Comparison of ENCODE assay signal across 11 mouse cellular contexts in the genomic region with DNA sequence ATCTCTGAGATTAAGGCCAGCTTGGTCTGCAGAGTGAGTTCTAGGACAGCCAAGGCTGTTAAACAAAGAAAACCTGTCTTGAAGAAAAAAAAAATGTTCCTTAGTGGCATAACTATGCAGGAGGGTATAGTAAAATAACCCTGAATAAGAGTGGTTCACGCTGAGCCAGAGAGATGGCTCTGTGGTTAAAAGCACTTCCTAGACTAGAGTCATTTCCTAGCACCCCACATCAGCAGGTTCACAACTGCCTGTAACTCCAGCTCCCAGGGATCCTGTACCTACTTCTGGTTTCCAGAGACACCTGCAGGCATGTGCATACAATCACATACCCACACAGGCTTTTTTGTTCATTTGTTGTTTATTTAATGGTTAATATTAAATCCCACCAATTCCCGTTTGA. TPM values are rescaled to one million over a fixed set of nuclear protein-coding genes. Genes with fewer than 3 reads are reported as not detected.
A peak's percentile ranks its signal among the peaks of the same experiment; 100 is the strongest.
DNase-seq lines count a peak whose midpoint lies in the region; ATAC-seq and TF ChIP-seq lines count a peak whose summit lies in the region.
"Had no signal": no experiment of that assay in that cellular context is flagged by ENCODE, and none has a peak within 500 bp of the region (broad histone marks: within the 10 kb centered on the region; RNA-seq: fewer than 3 reads in every experiment).

No protein-coding gene starts in this region.

- 80% methylated on average over 2 of the region's 2 CpGs for WGBS in heart, embryonic 14.5 days
- 33% methylated on average over 2 of the region's 2 CpGs for WGBS in liver, postnatal 0 days (ENCODE audit: insufficient replicate concordance)
- 51% methylated on average over 2 of the region's 2 CpGs for WGBS in lung, postnatal 0 days

- H3K4me2 ChIP-seq in heart, embryonic 14.5 days (ENCODE audit: low read length) = peak overlapping the region; percentile 87; the same call in 1 of the 2 replicates
- no peak overlapping the region; the same call in 1 of the 2 replicates for H3K4me2 ChIP-seq in liver, postnatal 0 days (ENCODE audit: low read depth, low read length)
- no peak overlapping the region for H3K4me2 ChIP-seq in lung, postnatal 0 days (replicated peaks; ENCODE audit: low read depth, low read length)

- TF ChIP-seq POLR2A in testis, adult 2 months (IDR thresholded peaks at IDR 0.05; ENCODE audit: control insufficient read depth, low read depth, low read length) = no peak

- H3K4me3 ChIP-seq in heart, embryonic 14.5 days (ENCODE audit: control insufficient read depth in 1 of 2, insufficient read depth in 1 of 2, low read depth in 1 of 2, low read length in 2 of 2) = no peak overlapping the region
- peak overlapping the region; percentile 41; the same call in 1 of the 2 replicates for H3K4me3 ChIP-seq in testis, adult 2 months (ENCODE audit: control insufficient read depth, low read depth, low read length)
- no peak overlapping the region for H3K4me3 ChIP-seq in liver, postnatal 0 days (ENCODE audit: low read depth, low read length)
- no peak overlapping the region for H3K4me3 ChIP-seq in lung, postnatal 0 days (ENCODE audit: low read depth, low read length)

- H3K4me1 ChIP-seq in heart, embryonic 14.5 days (ENCODE audit: control insufficient read depth in 2 of 2, insufficient read depth in 2 of 2, low read length in 2 of 2) = peaks cover 0 to 26% of the 10 kb centered on the region in 2 experiments; a peak in 3 of 4 replicates
- peaks cover 6% of the 10 kb centered on the region; the same call in 1 of the 2 replicates for H3K4me1 ChIP-seq in testis, adult 2 months (ENCODE audit: control insufficient read depth, insufficient read depth, low read length)
- H3K4me1 ChIP-seq in liver, postnatal 0 days (ENCODE audit: insufficient read depth) = peaks cover 21% of the 10 kb centered on the region
- peaks cover 7% of the 10 kb centered on the region; the same call in 1 of the 2 replicates for H3K4me1 ChIP-seq in lung, postnatal 0 days (ENCODE audit: insufficient read depth, low read depth, low read length)

- H3K9ac ChIP-seq in heart, embryonic 14.5 days (ENCODE audit: low read length) = 0 out of 2 replicates have a peak overlapping the region, but pooled peaks have one; percentile 34
- no peak overlapping the region for H3K9ac ChIP-seq in liver, postnatal 0 days (replicated peaks)
- no peak overlapping the region for H3K9ac ChIP-seq in lung, postnatal 0 days (replicated peaks; ENCODE audit: low read depth)
- H3K9ac ChIP-seq: heart, embryonic 12.5 days had no signal

- H3K36me3 ChIP-seq in heart, embryonic 14.5 days (ENCODE audit: control insufficient read depth, insufficient read depth, low read length) = no peaks in the 10 kb centered on the region
- no peaks in the 10 kb centered on the region for H3K36me3 ChIP-seq in testis, adult 2 months (ENCODE audit: control insufficient read depth, insufficient read depth, low read length)
- no peaks in the 10 kb centered on the region for H3K36me3 ChIP-seq in liver, postnatal 0 days (replicated peaks; ENCODE audit: insufficient read depth, low read length)
- H3K36me3 ChIP-seq in lung, postnatal 0 days (ENCODE audit: insufficient read depth, low read length) = no peaks in the 10 kb centered on the region

- no peak for DNase-seq in heart, adult 9 months (ENCODE audit: low spot score in 2 of 2)
- no peak for DNase-seq in testis, postnatal 10 days (ENCODE audit: low spot score)
- DNase-seq in liver, postnatal 0 days = no peak
- no peak for DNase-seq in cerebellum, postnatal 10 days
- DNase-seq in lung, postnatal 0 days (ENCODE audit: low spot score) = no peak
- no peak for DNase-seq in right cerebral cortex, postnatal 10 days (ENCODE audit: low spot score in 2 of 2)
- DNase-seq: kidney, postnatal 36 days; lung, postnatal 4 days had no signal

- no peak overlapping the region for H3K27ac ChIP-seq in heart, embryonic 14.5 days (replicated peaks in 1 of 2; ENCODE audit: control insufficient read depth in 1 of 2, insufficient read depth in 1 of 2, low read depth in 2 of 2, low read length in 2 of 2)
- H3K27ac ChIP-seq in testis, adult 2 months (ENCODE audit: control insufficient read depth, insufficient read depth, low read depth, low read length) = no peak overlapping the region
- no peak overlapping the region for H3K27ac ChIP-seq in liver, postnatal 0 days (ENCODE audit: low read depth)
- no peak overlapping the region for H3K27ac ChIP-seq in lung, postnatal 0 days (ENCODE audit: low read length)

- H3K27me3 ChIP-seq in heart, embryonic 14.5 days (ENCODE audit: control insufficient read depth, insufficient read depth, low read length) = no peaks in the 10 kb centered on the region
- no peaks in the 10 kb centered on the region for H3K27me3 ChIP-seq in testis, adult 2 months (ENCODE audit: control insufficient read depth, insufficient read depth, low read length)
- H3K27me3 ChIP-seq in liver, postnatal 0 days (ENCODE audit: insufficient read depth, low read length) = no peaks in the 10 kb centered on the region
- H3K27me3 ChIP-seq in lung, postnatal 0 days (replicated peaks; ENCODE audit: insufficient read depth, low read length) = no peaks in the 10 kb centered on the region
- H3K27me3 ChIP-seq: heart, embryonic 12.5 days had no signal

- TF ChIP-seq CTCF in testis, adult 2 months (IDR thresholded peaks at IDR 0.05; ENCODE audit: control insufficient read depth, insufficient read depth, insufficient replicate concordance, low read depth, low read length) = no peak
- peak; percentile 25; the same call in 1 of the 2 replicates for TF ChIP-seq CTCF in liver, postnatal 0 days (IDR thresholded peaks at IDR 0.05; ENCODE audit: low read depth)
- no peak for TF ChIP-seq CTCF in lung, postnatal 0 days (IDR thresholded peaks at IDR 0.05)

- TF ChIP-seq EP300 in liver, postnatal 0 days (IDR thresholded peaks at IDR 0.05; ENCODE audit: low read depth) = no peak
- no peak for TF ChIP-seq EP300 in lung, postnatal 0 days (IDR thresholded peaks at IDR 0.05)

- ATAC-seq in heart, embryonic 14.5 days (ENCODE audit: insufficient number of reproducible peaks, insufficient read depth, low FRiP score, low read depth) = no peak
- ATAC-seq in liver, postnatal 0 days = no peak
- ATAC-seq in lung, postnatal 0 days = no peak

- H3K9me3 ChIP-seq in heart, embryonic 14.5 days (ENCODE audit: control insufficient read depth, low read length) = no peaks in the 10 kb centered on the region
- no peaks in the 10 kb centered on the region for H3K9me3 ChIP-seq in liver, postnatal 0 days (ENCODE audit: low read length)
- H3K9me3 ChIP-seq in lung, postnatal 0 days (ENCODE audit: low read length) = no peaks in the 10 kb centered on the region
- H3K9me3 ChIP-seq: heart, embryonic 12.5 days had no signal

RNA-seq across cellular contexts. Expression of gene Cdkl3, which starts 1.6 kb away (rescaled TPM):
- polyA plus RNA-seq in heart, embryonic 14.5 days (2014; fragmentation: Nextera tagmentation; extraction: Ambion mirVana) = 9.1 and 10.1 TPM in 2 replicates
- polyA plus RNA-seq in testis, adult 2 months (2012; rRNA removed) = 250 and 259 TPM in 2 replicates
- 1.6 and 1.7 TPM in 2 replicates for polyA plus RNA-seq in liver, postnatal 0 days (2015; fragmentation: Nextera tagmentation; extraction: Ambion mirVana)
- polyA plus RNA-seq in lung, postnatal 0 days (2015; fragmentation: Nextera tagmentation; extraction: Ambion mirVana) = 6.1 and 6.4 TPM in 2 replicates

RNA-seq across cellular contexts. Expression of gene Ube2b, which starts 5.0 kb away (rescaled TPM):
- 187 and 193 TPM in 2 replicates for polyA plus RNA-seq in heart, embryonic 14.5 days (2014; fragmentation: Nextera tagmentation; extraction: Ambion mirVana)
- polyA plus RNA-seq in testis, adult 2 months (2012; rRNA removed) = 148 and 179 TPM in 2 replicates
- polyA plus RNA-seq in liver, postnatal 0 days (2015; fragmentation: Nextera tagmentation; extraction: Ambion mirVana) = 127 and 148 TPM in 2 replicates
- polyA plus RNA-seq in lung, postnatal 0 days (2015; fragmentation: Nextera tagmentation; extraction: Ambion mirVana) = 276 and 280 TPM in 2 replicates

RNA-seq across cellular contexts. Expression of gene Cdkn2aipnl, which starts 38.1 kb away (rescaled TPM):
- polyA plus RNA-seq in heart, embryonic 14.5 days (2014; fragmentation: Nextera tagmentation; extraction: Ambion mirVana) = 68.5 and 69.3 TPM in 2 replicates
- polyA plus RNA-seq in testis, adult 2 months (2012; rRNA removed) = 7.0 and 8.0 TPM in 2 replicates
- 30.7 and 33.3 TPM in 2 replicates for polyA plus RNA-seq in liver, postnatal 0 days (2015; fragmentation: Nextera tagmentation; extraction: Ambion mirVana)
- 55.9 and 56.9 TPM in 2 replicates for polyA plus RNA-seq in lung, postnatal 0 days (2015; fragmentation: Nextera tagmentation; extraction: Ambion mirVana)

Comparison
In these comparisons a context has a peak if more than half of its experiments do, and no peak if none do; other contexts are left out.
1. RNA of gene Cdkl3, which starts 1.6 kb away (polyA plus RNA-seq): 250 to 259 TPM in testis, adult 2 months; 9.1 to 10.1 TPM in heart, embryonic 14.5 days, 6.1 to 6.4 TPM in lung, postnatal 0 days and 1.6 to 1.7 TPM in liver, postnatal 0 days; every median in the first group is over 10 times any median in the second.